Mouse (Mus musculus) left cerebral cortex, adult 8-10 months (tissue): ENCODE measurements around the gene Fam111a. TPM values are rescaled to one million over a fixed set of nuclear protein-coding genes. Genes with fewer than 3 reads are reported as not detected.

Source experiments
- DNase-seq, 2 experiments: peaks; one replicate each; pipeline ENCODE4 v3.0.0; 2022; ENCODE audit warnings: low spot score in 2 of 2
- total RNA-seq, 4 experiments: library from RNA; stranded (reverse); gene quantifications; 2 replicates each; pipeline ENCODE4 v1.2.4; 2022

The Fam111a gene
- total RNA-seq, 4 experiments from 2014 or later = 1.3 to 3.1 (median 1.8) TPM

GRCm38 (mm10) chr19:12613646-12614045, 68.1 kb downstream of the Fam111a start:
- no peak for DNase-seq

- DNase-seq = no peak
These were observed 87.6 kb downstream of the Fam111a start, which contains the start of gene Glyat for GRCm38 (mm10) chr19:12633176-12633575. TSS of gene Glyat (plus strand) at chr19:12633308.

GRCm38 (mm10) chr19:12634259-12634658, 88.7 kb downstream of the Fam111a start:
- no peak for DNase-seq

GRCm38 (mm10) chr19:12634963-12635362, 89.4 kb downstream of the Fam111a start:
- DNase-seq = no peak

- no peak for DNase-seq
These were observed 91.3 kb downstream of the Fam111a start for GRCm38 (mm10) chr19:12636863-12637262.

GRCm38 (mm10) chr19:12638049-12638448, 92.5 kb downstream of the Fam111a start:
- DNase-seq = no peak

Other genes starting within 250 kb of the Fam111a start
- gene Olfr1436, start 246.6 kb upstream of the Fam111a start, total RNA-seq = not detected
- not detected for gene Olfr1437, start 220.6 kb upstream of the Fam111a start, total RNA-seq
- gene Olfr1438-ps1, start 209.8 kb upstream of the Fam111a start, total RNA-seq = not detected
- not detected for gene Olfr1440, start 158.5 kb upstream of the Fam111a start, total RNA-seq
- gene Olfr1441, start 128.3 kb upstream of the Fam111a start, total RNA-seq = not detected
- under 1 TPM in 1 of 4 experiments, not detected in 3; 0.09 TPM for gene Pfpl, start 117.8 kb upstream of the Fam111a start, total RNA-seq
- gene Mpeg1, start 85.0 kb upstream of the Fam111a start, total RNA-seq = 10 to 100 TPM in 2 of 4 experiments, 1 to 10 TPM in 2; 9.2 to 86.4 (median 32.6) TPM
- gene Dtx4, start 44.3 kb upstream of the Fam111a start, total RNA-seq = 10 to 100 TPM; 33.0 to 35.3 (median 34.1) TPM
- under 1 TPM in 1 of 4 experiments, not detected in 3; 0.14 TPM for gene Gm4952, start 54.2 kb downstream of the Fam111a start, total RNA-seq
- gene Glyat, start 87.6 kb downstream of the Fam111a start, total RNA-seq = not detected
- gene Olfr1442, start 124.7 kb downstream of the Fam111a start, total RNA-seq = not detected
- not detected for gene Olfr1443, start 132.4 kb downstream of the Fam111a start, total RNA-seq
- gene Keg1, start 150.0 kb downstream of the Fam111a start, total RNA-seq = not detected
- gene Cntf, start 219.9 kb downstream of the Fam111a start, total RNA-seq = 1 to 10 TPM; 3.2 to 4.3 (median 3.4) TPM